In genomic region chr1:180811596-180812462, GRCm38 (mm10) we compare ENCODE assay signal across 8 mouse cellular contexts. TPM values are rescaled to one million over a fixed set of nuclear protein-coding genes. Genes with fewer than 3 reads are reported as not detected.
A peak's percentile ranks its signal among the peaks of the same experiment; 100 is the strongest.
DNase-seq lines count a peak whose midpoint lies in the region; ATAC-seq lines count a peak whose summit lies in the region.

No protein-coding gene starts in this region.

- no peaks in the 10 kb centered on the region for H3K9me3 ChIP-seq in heart, embryonic 11.5 days (replicated peaks; ENCODE audit: control insufficient read depth, low read length)
- H3K9me3 ChIP-seq in embryonic facial prominence, embryonic 12.5 days, result no peaks in the 10 kb centered on the region
- no peaks in the 10 kb centered on the region for H3K9me3 ChIP-seq in intestine, embryonic 16.5 days (ENCODE audit: control insufficient read depth, low read length)

- H3K79me2 ChIP-seq in macrophage (ENCODE audit: inconsistent target), result peaks cover 63% of the 10 kb centered on the region

- peaks cover 15% of the 10 kb centered on the region for H3K36me3 ChIP-seq in heart, embryonic 11.5 days (ENCODE audit: control insufficient read depth, insufficient read depth, low read length)
- peaks cover 34% of the 10 kb centered on the region for H3K36me3 ChIP-seq in embryonic facial prominence, embryonic 12.5 days
- H3K36me3 ChIP-seq in intestine, embryonic 16.5 days (ENCODE audit: control insufficient read depth, insufficient read depth, low read length), result peaks cover 18% of the 10 kb centered on the region
- peaks cover 21% of the 10 kb centered on the region for H3K36me3 ChIP-seq in macrophage (ENCODE audit: inconsistent target)

- peak overlapping the region; percentile 61 for H3K4me2 ChIP-seq in heart, embryonic 11.5 days
- H3K4me2 ChIP-seq in embryonic facial prominence, embryonic 12.5 days (replicated peaks), result peak overlapping the region; percentile 53
- peak overlapping the region; percentile 38 for H3K4me2 ChIP-seq in intestine, embryonic 16.5 days (ENCODE audit: low read depth, low read length)

- H3K27me3 ChIP-seq in heart, embryonic 11.5 days (ENCODE audit: control insufficient read depth, insufficient read depth, low read length), result no peaks in the 10 kb centered on the region
- no peaks in the 10 kb centered on the region for H3K27me3 ChIP-seq in embryonic facial prominence, embryonic 12.5 days
- H3K27me3 ChIP-seq in intestine, embryonic 16.5 days (replicated peaks; ENCODE audit: control insufficient read depth, insufficient read depth, low read length), result no peaks in the 10 kb centered on the region

- H3K4me3 ChIP-seq in heart, embryonic 11.5 days (ENCODE audit: low read depth, low read length), result peak overlapping the region; percentile 94
- peak overlapping the region; percentile 88 for H3K4me3 ChIP-seq in embryonic facial prominence, embryonic 12.5 days
- peak overlapping the region; percentile 98 for H3K4me3 ChIP-seq in intestine, embryonic 16.5 days (ENCODE audit: low read length)
- H3K4me3 ChIP-seq in macrophage (ENCODE audit: inconsistent target), result peak overlapping the region; percentile 89

- intact Hi-C loops in heart, postnatal 14 days (cut with DNase I), result loop anchor here (1.0 to 5.0 kb wide), 2 partner anchors 35 to 90 kb away; no protein-coding TSS in a partner anchor

- peak overlapping the region; percentile 99 for H3K27ac ChIP-seq in heart, embryonic 11.5 days (ENCODE audit: low read depth, low read length)
- H3K27ac ChIP-seq in embryonic facial prominence, embryonic 12.5 days, result peak overlapping the region; percentile 100
- peak overlapping the region; percentile 100 for H3K27ac ChIP-seq in intestine, embryonic 16.5 days (ENCODE audit: low read length)
- H3K27ac ChIP-seq in macrophage, result peak overlapping the region; percentile 83

- H3K9ac ChIP-seq in heart, embryonic 11.5 days (ENCODE audit: low read depth, low read length), result peak overlapping the region; percentile 96
- H3K9ac ChIP-seq in embryonic facial prominence, embryonic 12.5 days, result peak overlapping the region; percentile 98
- peak overlapping the region; percentile 100 for H3K9ac ChIP-seq in intestine, embryonic 16.5 days (ENCODE audit: low read depth, low read length)

- DNase-seq in heart, postnatal 14 days, result no peak
- DNase-seq in CD8-positive naive resting alpha-beta T cell, adult 2 months (ENCODE audit: low read depth in 2 of 2, low spot score in 2 of 2), result peak; percentile 42
- DNase-seq in urinary bladder, postnatal 25 days (ENCODE audit: low spot score), result no peak

- no peak for ATAC-seq in heart, embryonic 11.5 days (replicated peaks; ENCODE audit: insufficient number of reproducible peaks, low FRiP score, low TSS enrichment)
- no peak for ATAC-seq in embryonic facial prominence, embryonic 12.5 days (ENCODE audit: insufficient number of reproducible peaks, insufficient read depth, low FRiP score, low TSS enrichment)
- ATAC-seq in intestine, embryonic 16.5 days, result no peak
- no peak for ATAC-seq in frontal cortex, adult (ENCODE audit: low TSS enrichment)

- 0 out of 2 replicates have a peak, but pooled peaks cover 6% of the 10 kb centered on the region for H3K4me1 ChIP-seq in heart, embryonic 11.5 days (ENCODE audit: control insufficient read depth, insufficient read depth, low read length)
- H3K4me1 ChIP-seq in embryonic facial prominence, embryonic 12.5 days, result peaks cover 26% of the 10 kb centered on the region
- H3K4me1 ChIP-seq in intestine, embryonic 16.5 days (ENCODE audit: control insufficient read depth, insufficient read depth, low read length), result peaks cover 19% of the 10 kb centered on the region

- 4% methylated on average over 27 of the region's 27 CpGs for WGBS in heart, embryonic 11.5 days (ENCODE audit: insufficient replicate concordance)
- 4% methylated on average over 27 of the region's 27 CpGs for WGBS in embryonic facial prominence, embryonic 12.5 days
- WGBS in intestine, embryonic 16.5 days, result 2% methylated on average over 27 of the region's 27 CpGs
- 2% methylated on average over 25 of the region's 27 CpGs for WGBS in macrophage (ENCODE audit: missing documents)

RNA-seq across cellular contexts. Expression of gene H3f3a, which starts 1.9 kb away (rescaled TPM):
- 1,894 and 1,931 TPM in 2 replicates for polyA plus RNA-seq in heart, embryonic 11.5 days (2014; fragmentation: Nextera tagmentation; extraction: Ambion mirVana)
- 100 to 1,000 TPM; 659 to 710 TPM for total RNA-seq in heart, postnatal 14 days (2021)
- polyA plus RNA-seq in embryonic facial prominence, embryonic 12.5 days (2016; fragmentation: Nextera tagmentation; extraction: Ambion mirVana), result 3,184 and 3,209 TPM in 2 replicates
- polyA plus RNA-seq in intestine, embryonic 16.5 days (2015; fragmentation: Nextera tagmentation; extraction: Ambion mirVana), result 1,661 and 1,810 TPM in 2 replicates
- total RNA-seq in macrophage (2018; cell fraction: chromatin; rRNA removed), result 100 to 1,000 TPM in 9 of 26 experiments, 10 to 100 TPM in 17; 24.0 to 166 (median 85.8) TPM
- total RNA-seq in macrophage (2018; cell fraction: cytosol; rRNA removed), result 1,000 to 10,000 TPM in 1 of 26 experiments, 100 to 1,000 TPM in 25; 716 to 1,086 (median 853) TPM
- 100 to 1,000 TPM in 23 of 26 experiments, 10 to 100 TPM in 3; 59.1 to 236 (median 165) TPM for total RNA-seq in macrophage (2018; cell fraction: nucleus; rRNA removed)
- polyA plus RNA-seq in macrophage (2018), result 677 to 1,075 TPM (median 721 TPM) in 3 replicates

RNA-seq across cellular contexts. Expression of gene Sde2, which starts 39.1 kb away (rescaled TPM):
- polyA plus RNA-seq in heart, embryonic 11.5 days (2014; fragmentation: Nextera tagmentation; extraction: Ambion mirVana), result 24.1 and 32.7 TPM in 2 replicates
- 10 to 100 TPM; 12.4 to 14.9 TPM for total RNA-seq in heart, postnatal 14 days (2021)
- polyA plus RNA-seq in embryonic facial prominence, embryonic 12.5 days (2016; fragmentation: Nextera tagmentation; extraction: Ambion mirVana), result 41.6 and 47.0 TPM in 2 replicates
- polyA plus RNA-seq in intestine, embryonic 16.5 days (2015; fragmentation: Nextera tagmentation; extraction: Ambion mirVana), result 28.3 and 30.8 TPM in 2 replicates
- total RNA-seq in macrophage (2018; cell fraction: chromatin; rRNA removed), result 100 to 1,000 TPM in 9 of 26 experiments, 10 to 100 TPM in 17; 26.5 to 185 (median 73.7) TPM
- total RNA-seq in macrophage (2018; cell fraction: cytosol; rRNA removed), result 10 to 100 TPM; 20.3 to 76.1 (median 33.2) TPM
- 100 to 1,000 TPM in 4 of 26 experiments, 10 to 100 TPM in 22; 19.6 to 128 (median 61.7) TPM for total RNA-seq in macrophage (2018; cell fraction: nucleus; rRNA removed)
- polyA plus RNA-seq in macrophage (2018), result 14.4 to 20.0 TPM (median 18.7 TPM) in 3 replicates

Comparison
In these comparisons a context has a peak if more than half of its experiments do, and no peak if none do; other contexts are left out.
1. DNase-seq: peak in CD8-positive naive resting alpha-beta T cell, adult 2 months (2 of 2); none in heart, postnatal 14 days (0 of 2) and urinary bladder, postnatal 25 days (single experiment).
2. Peak in every context shown above with its lines, with median percentiles within 50 percentile points of each other: H3K27ac ChIP-seq, H3K4me2 ChIP-seq, H3K4me3 ChIP-seq and H3K9ac ChIP-seq.